Mouse (Mus musculus): ENCODE measurements around the gene Grik4.
A peak's percentile ranks its signal among the peaks of the same experiment; 100 is the strongest.

Grik4 gene

GRCm38 (mm10) chr9:42795881-42796280 lies 148.4 kb downstream of the Grik4 start:
- DNase-seq: peak; percentile 66

- peak; percentile 74 for DNase-seq
These were observed 150.3 kb downstream of the Grik4 start for GRCm38 (mm10) chr9:42794006-42794405.

- DNase-seq: peak; percentile 30
These were observed 150.7 kb downstream of the Grik4 start for GRCm38 (mm10) chr9:42793581-42793980.

GRCm38 (mm10) chr9:42792381-42792780 lies 151.9 kb downstream of the Grik4 start:
- DNase-seq: peak; percentile 87

- DNase-seq: peak; percentile 60
These were observed 152.5 kb downstream of the Grik4 start for GRCm38 (mm10) chr9:42791779-42792178.

- peak; percentile 59 for DNase-seq
These were observed 152.9 kb downstream of the Grik4 start for GRCm38 (mm10) chr9:42791346-42791745.

- no peak for DNase-seq
These were observed 155.8 kb downstream of the Grik4 start for GRCm38 (mm10) chr9:42788471-42788870.

- DNase-seq: no peak
These were observed 157.4 kb downstream of the Grik4 start for GRCm38 (mm10) chr9:42786882-42787281.

- DNase-seq: no peak
These were observed 158.0 kb downstream of the Grik4 start for GRCm38 (mm10) chr9:42786286-42786685.

- DNase-seq: no peak
These were observed 159.0 kb downstream of the Grik4 start for GRCm38 (mm10) chr9:42785173-42785830.

- no peak for DNase-seq
These were observed 160.9 kb downstream of the Grik4 start for GRCm38 (mm10) chr9:42783248-42783903.

- DNase-seq: peak; percentile 82
These were observed 165.6 kb downstream of the Grik4 start for GRCm38 (mm10) chr9:42778471-42779263.

GRCm38 (mm10) chr9:42777913-42778312 lies 166.4 kb downstream of the Grik4 start:
- DNase-seq: no peak

- DNase-seq: no peak
These were observed 167.5 kb downstream of the Grik4 start for GRCm38 (mm10) chr9:42776804-42777203.

GRCm38 (mm10) chr9:42764823-42765560 lies 179.3 kb downstream of the Grik4 start:
- DNase-seq: no peak

- DNase-seq: no peak
These were observed 185.5 kb downstream of the Grik4 start for GRCm38 (mm10) chr9:42758682-42759205.

- no peak for DNase-seq
These were observed 187.2 kb downstream of the Grik4 start for GRCm38 (mm10) chr9:42757012-42757640.

- DNase-seq: no peak
These were observed 189.6 kb downstream of the Grik4 start for GRCm38 (mm10) chr9:42754699-42755098.

GRCm38 (mm10) chr9:42751160-42751559 lies 193.1 kb downstream of the Grik4 start:
- peak; percentile 64 for DNase-seq

- DNase-seq: peak; percentile 95
These were observed 194.1 kb downstream of the Grik4 start for GRCm38 (mm10) chr9:42750176-42750575.

- DNase-seq: no peak
These were observed 198.3 kb downstream of the Grik4 start for GRCm38 (mm10) chr9:42745982-42746381.

- no peak for DNase-seq
These were observed 201.9 kb downstream of the Grik4 start for GRCm38 (mm10) chr9:42742385-42742784.

All from heart, adult 11 months (tissue).